Mouse (Mus musculus): ENCODE measurements around the gene Gm45140. TPM values are rescaled to one million over a fixed set of nuclear protein-coding genes. Genes with fewer than 3 reads are reported as not detected.

The Gm45140 gene
- total RNA-seq, 2 experiments from 2014 or later = 0.79 to 2.0 TPM

DNA sequence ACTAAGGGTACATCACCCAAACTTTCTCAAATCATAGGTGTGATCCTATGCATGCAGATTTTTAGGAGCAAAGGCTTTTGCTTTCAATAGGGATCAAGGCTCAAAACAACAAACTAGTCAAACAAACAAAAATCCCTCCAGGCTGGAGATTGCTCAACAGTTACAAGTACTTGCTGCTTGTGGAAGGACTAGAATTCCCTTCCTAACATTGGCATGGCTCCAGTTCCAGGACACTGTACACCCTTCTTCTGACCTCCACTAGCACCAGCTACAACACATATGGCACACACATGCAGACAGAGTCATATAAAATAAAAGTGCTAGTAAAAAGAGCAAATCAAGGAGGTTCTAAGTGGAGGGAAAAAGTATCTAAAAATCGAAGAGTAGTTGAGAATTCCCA is 11.2 kb upstream of the Gm45140 start:
- intact Hi-C loops (cut with DNase I) = no loop called here
- no peak for DNase-seq

DNA sequence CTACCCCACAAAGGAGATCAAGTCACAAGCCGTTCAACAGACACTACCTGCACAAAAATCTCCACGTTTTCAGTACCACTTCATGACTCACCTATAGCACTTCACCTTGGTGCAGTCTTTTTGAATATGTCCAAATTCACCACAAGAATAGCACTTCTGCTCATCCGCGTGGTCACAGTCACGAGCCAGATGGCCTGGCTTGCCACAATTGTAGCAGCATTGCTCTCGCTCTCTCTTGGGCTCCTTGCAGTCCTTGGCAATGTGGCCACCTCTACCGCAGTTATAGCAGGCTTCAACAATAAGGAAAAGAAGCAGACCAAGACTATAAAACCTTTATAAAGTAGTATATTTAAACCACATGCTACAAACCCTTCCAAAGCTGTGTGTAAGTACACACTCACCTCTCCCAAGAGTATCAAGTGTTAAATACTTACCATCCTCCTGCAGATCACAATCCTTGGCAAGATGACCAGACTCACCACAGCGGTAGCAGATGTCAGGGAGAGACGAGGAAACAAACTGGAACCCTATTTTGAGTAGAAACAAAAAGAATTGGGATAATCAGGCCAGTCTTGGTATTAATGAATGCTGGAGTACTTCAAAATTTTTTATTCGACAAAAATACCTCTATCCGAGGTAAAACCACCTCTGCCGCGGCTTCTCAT is 9.6 kb upstream of the Gm45140 start:
- intact Hi-C loops (cut with DNase I) = no loop called here
- no peak for DNase-seq

DNA sequence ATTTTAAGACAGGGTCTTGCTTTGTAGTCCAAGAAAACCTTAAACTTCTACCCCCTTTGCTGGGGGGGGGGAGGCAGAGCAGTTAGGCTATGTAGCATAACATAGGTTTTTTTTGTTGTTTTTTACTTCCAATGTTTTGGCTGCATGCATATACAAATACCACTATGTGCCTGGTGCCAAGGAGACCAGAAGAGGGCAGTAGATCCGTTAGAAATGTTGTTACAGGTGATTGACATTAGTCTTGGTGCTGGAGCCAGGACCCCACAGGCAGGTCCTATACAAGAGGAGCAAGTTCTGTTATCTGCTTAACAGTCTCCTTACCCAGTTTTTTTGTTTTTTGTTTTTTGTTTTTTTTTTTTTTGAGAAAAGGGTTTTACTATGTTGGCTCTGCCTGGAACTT is 6.7 kb upstream of the Gm45140 start:
- intact Hi-C loops (cut with DNase I) = no loop called here
- no peak for DNase-seq

DNA sequence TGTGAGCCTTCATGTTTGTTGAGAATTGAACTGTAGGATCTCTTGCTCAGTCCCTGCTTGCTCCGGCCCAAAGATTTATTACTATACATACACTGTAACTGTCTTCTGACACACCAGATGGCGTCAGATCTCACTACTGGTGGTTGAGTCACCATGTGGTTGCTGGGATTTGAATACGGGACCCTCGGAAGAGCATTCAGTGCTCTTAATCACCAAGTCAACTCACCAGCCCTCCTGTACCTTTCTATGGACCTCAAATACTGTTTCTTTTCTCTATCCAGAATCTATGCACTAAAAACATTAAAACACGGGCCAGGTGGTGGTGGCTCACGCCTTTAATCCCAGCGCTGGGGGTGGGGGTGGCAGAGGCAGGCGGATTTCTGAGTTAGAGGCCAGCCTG is 6.0 kb upstream of the Gm45140 start:
- DNase-seq = no peak
- intact Hi-C loops (cut with DNase I) = no loop called here

DNA sequence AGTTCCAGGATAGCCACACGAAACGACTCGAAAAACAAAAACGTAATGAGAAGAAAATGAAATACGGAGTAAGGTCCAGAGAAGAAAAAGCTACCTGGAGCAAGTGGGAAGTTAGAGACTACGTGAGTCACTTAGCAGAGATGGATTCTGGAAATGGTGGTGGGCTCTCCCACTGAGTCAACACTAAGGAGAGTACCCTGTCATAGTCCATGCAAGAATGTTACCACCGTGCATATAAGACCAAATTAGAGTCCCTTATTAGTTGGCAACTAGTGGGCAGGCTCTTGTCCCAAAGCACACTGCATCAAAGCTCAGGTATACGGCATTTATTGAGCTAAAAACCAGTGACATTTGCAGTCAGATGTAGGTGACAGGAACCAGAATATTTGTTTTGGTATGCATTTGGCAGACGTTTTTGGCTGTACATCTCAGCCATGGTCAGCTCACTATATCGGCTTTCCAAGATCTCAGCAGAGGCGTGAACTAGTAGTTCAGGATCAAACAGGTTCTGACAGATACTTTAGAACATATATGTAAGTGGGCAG is 4.3 kb upstream of the Gm45140 start:
- DNase-seq = no peak

DNA sequence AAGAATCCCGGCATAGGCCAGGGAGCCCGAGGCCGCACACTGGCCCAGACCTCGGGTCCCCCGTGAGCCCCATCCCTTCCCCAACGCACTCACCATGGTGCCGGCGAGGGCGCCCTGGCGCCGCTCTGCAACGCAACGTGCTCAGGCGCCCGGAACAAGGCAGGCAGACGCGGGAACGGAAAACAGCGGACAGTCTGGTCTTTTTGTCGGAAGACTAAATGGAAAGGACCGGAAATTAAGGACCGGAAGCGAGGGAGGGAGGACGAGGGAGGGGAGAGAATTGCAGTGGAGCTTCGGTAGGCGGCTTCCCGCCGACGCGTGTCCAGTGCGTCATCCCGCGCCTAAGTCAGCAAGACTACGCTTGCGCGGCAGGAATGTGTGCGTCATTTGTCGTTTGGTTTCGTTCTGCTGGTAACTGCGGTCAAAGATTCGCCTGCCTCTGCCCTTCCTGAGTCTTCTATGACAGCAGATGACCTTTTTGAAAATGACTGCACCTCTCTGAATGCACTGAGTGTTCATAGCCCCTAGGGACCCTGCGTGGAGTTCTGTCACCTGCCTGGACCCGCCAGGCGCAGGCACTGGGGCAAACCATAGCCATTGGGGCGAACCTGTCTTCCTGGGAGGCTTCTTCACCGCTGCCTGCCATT is 3.1 kb upstream of the Gm45140 start, which contains the start of gene Isy1:
Gene Isy1, minus strand, starts transcription at position 248 of the 647 bp plus-strand sequence.
- intact Hi-C loops (cut with DNase I) = loop anchor here (1.0 to 5.0 kb wide), 4 partner anchors 12 to 76 kb away; partner anchors contain the start of gene Copg1
- peak; percentile 90 to 92 for DNase-seq

More for the DNA sequence above, 4.3 kb upstream of the Gm45140 start:
- intact Hi-C loops (cut with DNase I) = loop anchor here (1.0 to 5.0 kb wide), 3 partner anchors 10 to 78 kb away; partner anchors contain the start of gene Copg1

GRCm38 (mm10) chr6:87820366-87820765 is 15.2 kb downstream of the Gm45140 start:
- intact Hi-C loops (cut with DNase I) = no loop called here
- no peak for DNase-seq

GRCm38 (mm10) chr6:87814486-87814885 is 21.1 kb downstream of the Gm45140 start:
- DNase-seq = no peak
- intact Hi-C loops (cut with DNase I) = loop anchor here (5.0 kb wide), 1 partner anchor 142 kb away; the partner anchor contains the start of gene Aplf

DNA sequence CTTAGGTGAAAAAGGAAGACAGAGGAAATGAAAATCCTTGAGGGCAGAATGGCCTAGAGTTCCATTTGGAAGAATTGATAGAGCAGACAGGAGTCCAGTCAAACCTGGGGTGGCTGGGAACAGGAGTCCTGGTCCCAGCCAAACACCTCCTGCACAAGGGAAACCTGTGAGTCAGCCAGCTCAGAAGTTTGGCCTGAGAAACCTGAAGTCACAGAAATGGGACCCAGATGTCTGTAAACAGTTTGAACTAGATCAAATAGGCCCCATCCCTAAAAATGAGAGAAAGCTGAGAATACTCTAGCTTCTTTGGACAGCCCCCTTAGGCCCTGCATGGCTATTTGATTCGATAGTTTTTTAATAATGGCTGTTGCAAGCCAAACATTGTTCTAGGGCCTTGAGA is 22.9 kb downstream of the Gm45140 start:
- intact Hi-C loops (cut with DNase I) = loop anchor here (5.0 kb wide), 1 partner anchor 140 kb away; the partner anchor contains the start of gene Aplf
- DNase-seq = no peak

GRCm38 (mm10) chr6:87811675-87812338 is 23.8 kb downstream of the Gm45140 start, which contains the start of gene Rab43:
TSS of gene Rab43 (minus strand) at chr6:87812164.
- DNase-seq = peak; percentile 96
- intact Hi-C loops (cut with DNase I) = loop anchor here (1.0 to 5.0 kb wide), 3 partner anchors 26 to 140 kb away; partner anchors contain the start of genes Aplf, Cnbp and Isy1

DNA sequence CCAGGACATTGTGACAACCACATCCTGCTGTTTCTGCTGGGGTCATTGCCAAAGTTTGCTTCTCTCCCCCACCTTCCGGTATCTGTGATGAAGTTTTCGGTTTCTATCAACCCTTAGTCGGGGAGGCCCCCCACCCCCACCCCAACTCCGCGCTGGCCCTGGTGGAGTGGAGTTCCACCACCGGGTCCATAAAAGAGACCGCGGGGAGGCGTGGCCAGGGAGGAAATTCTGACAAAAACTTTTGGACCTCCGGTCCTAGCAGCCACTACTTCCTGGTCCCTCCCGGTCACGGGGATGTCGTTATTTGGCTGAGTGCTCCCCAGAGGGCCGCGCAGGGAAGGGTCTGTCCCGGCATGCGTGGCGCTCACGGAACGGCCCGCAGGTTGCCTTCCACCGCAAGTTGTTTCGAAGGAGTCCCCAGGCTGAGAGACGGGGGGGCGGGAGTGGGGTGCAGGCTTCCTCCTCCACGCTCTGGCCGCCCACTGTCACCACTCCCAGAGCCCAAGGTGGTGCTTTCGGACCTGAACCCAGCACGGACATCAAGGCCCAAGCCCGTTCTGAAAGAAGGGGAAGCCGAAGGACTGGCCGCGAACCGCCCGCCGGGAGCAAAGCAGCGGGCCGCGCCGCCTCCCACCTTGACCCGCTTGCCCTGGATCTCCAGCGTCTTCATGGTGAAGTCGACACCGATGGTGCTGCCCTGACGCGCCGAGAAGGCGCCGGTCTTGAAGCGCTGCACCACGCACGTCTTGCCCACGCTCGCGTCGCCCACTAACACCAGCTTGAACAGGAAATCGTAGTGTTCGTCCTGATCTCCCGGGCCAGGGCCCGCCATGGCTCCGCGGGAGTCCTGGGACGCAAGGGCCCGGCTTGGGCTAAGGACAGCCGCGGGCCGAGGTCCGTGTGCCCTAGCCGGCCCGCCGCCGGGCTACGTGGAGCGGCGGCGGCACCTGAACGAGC is 24.6 kb downstream of the Gm45140 start:
- intact Hi-C loops (cut with DNase I) = loop anchor here (1.0 to 5.0 kb wide), 3 partner anchors 27 to 139 kb away; partner anchors contain the start of genes Aplf, Cnbp and Isy1
- peak; percentile 73 to 77 for DNase-seq

DNA sequence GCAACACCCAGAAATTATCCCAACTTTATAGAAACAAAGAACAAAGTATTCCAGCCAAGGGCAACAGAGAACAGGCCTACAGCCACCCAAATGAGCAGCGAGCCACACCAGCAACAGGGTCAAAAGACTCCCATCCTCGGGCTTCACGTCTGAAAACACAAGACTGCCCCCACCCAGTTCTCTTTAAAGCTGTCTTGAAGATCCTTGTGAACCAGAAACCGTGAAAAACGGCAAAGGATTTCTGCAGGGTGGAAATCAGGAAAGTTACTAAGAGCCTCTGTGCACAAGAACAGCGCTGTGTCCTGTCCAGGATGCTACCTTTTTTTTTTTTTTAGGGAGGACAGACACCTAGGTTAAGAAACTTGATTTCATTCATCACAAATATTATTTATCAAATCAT is 25.3 kb downstream of the Gm45140 start:
- intact Hi-C loops (cut with DNase I) = loop anchor here (2.0 to 5.0 kb wide), 2 partner anchors 40 to 138 kb away; partner anchors contain the start of genes Aplf and Cnbp
- no peak for DNase-seq

DNA sequence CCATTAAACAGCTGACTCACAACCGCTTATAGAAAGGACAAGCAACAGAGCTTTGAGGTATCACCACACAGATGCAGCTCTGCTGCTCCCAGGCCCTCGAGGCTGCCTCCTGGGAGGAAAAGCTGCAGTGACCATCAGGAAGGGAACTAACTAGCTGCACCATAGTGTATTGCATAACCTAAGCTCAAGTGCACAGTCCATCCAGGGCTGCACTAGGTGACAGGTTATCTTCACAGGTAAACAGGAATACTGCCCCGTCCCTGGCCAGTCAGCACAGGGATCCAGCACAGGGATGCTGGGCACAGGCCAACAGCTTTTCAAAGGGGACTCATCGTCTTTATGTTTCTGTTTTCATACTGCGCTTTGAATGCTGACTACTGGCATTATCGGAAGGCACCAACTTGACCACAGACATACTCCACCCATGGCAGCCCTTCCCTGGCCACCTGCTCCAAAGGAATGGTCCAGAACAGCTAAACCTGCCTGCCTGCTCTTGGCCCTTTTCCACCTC is 25.9 kb downstream of the Gm45140 start:
- intact Hi-C loops (cut with DNase I) = loop anchor here (2.0 to 5.0 kb wide), 2 partner anchors 41 to 137 kb away; partner anchors contain the start of genes Aplf and Cnbp

DNA sequence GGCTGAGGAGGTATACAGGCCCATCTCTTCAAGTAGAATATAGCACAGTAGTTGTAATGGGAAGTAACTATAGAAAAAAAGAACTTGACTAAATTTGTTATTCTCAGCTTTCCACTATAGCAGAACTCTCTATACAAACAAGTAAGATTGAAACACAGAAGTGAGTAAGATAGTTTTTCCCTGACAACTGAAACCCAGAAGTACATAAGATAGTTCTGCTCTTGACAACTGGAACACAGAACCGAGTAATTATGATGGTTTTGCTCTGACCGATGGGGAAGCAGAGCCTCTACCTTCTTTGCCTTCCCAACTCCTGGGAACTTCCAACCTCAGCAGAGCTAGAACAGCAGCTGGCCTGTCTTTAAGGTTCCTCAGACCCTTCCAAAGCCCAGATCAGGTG is 26.5 kb downstream of the Gm45140 start:
- DNase-seq = no peak
- intact Hi-C loops (cut with DNase I) = no loop called here

More for the DNA sequence above, 25.9 kb downstream of the Gm45140 start:
- no peak for DNase-seq

DNA sequence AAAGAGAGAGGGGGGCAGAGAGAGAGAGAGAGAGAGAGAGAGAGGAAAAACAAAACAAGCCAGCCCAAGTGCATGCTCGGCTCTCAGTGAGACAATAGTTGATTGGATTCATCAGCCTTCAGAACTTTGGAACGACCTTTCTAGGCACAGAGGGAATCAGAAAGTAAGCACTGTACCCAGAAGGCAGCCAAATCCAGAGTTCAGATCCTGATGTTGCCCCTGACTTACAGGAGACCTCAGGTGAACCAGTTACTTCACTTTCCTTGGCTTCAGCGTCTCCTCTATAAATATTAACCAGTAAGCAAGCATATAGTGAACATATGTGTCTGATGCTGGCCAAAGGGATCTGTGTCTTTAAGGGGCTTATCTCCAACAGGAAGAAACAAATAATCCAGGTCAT is 27.1 kb downstream of the Gm45140 start:
- no peak for DNase-seq
- intact Hi-C loops (cut with DNase I) = no loop called here

GRCm38 (mm10) chr6:87807735-87808440 is 27.7 kb downstream of the Gm45140 start:
- intact Hi-C loops (cut with DNase I) = no loop called here
- DNase-seq = no peak

GRCm38 (mm10) chr6:87806857-87807256 is 28.7 kb downstream of the Gm45140 start:
- intact Hi-C loops (cut with DNase I) = no loop called here
- no peak for DNase-seq

DNA sequence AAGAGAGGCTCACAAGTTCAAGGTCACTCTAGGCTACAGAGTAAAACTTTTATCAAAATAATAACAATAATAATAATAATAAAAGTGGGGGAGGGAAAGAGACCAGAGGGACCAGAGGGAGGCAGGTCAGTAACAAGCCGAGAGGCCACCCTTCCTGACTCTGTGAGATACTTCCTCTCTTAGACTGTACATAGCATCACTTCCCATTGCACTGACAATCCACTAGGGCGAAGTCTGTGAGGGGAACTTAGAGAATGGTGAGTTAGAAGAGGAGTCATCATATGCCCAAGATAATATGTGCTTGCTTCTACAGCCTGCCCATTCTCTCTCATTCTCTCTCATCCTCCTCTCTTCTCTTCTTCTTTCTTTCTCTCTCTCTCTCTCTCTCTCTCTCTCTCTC is 29.6 kb downstream of the Gm45140 start:
- intact Hi-C loops (cut with DNase I) = no loop called here
- no peak for DNase-seq

DNA sequence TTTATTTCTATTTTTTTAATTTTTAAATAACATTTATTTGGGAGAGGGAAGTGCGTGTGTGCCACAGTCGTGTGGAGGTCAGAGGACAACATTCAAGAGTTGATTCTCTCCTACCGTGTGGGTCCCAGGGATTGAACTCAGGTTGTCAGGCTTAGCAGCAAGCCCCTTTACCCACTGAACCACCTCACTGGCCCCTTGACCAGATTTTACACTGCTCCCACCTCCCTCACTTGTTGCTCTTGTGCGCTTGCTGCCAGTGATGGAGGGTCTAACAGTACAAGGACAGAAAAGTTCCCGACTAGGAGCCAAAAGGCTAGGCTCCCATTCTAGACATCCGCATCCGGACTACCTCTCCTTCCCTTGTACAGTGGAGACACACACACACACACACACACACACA is 30.1 kb downstream of the Gm45140 start:
- intact Hi-C loops (cut with DNase I) = no loop called here
- no peak for DNase-seq

Measured in heart, postnatal 36 days (tissue).